Mouse (Mus musculus) midbrain, embryonic 12.5 days (tissue): ENCODE measurements around the gene Tbxas1. TPM values are rescaled to one million over a fixed set of nuclear protein-coding genes. Genes with fewer than 3 reads are reported as not detected.

Experiments used
- ATAC-seq: fragments of 200-750 bp; cut with Nextera tagmentation; 2 replicates; pipeline ENCODE4 v1.8.0; 2017; ENCODE audit warnings: low read depth, moderate TSS enrichment, moderate library complexity; ENCODE audit not compliant: low FRiP score
- H3K27ac ChIP-seq: fragments of 300-500 bp; sonication (generic); replicated peaks from 2 replicates; pipeline ENCODE4 v1.5.1; 2016; ENCODE audit warnings: mild to moderate bottlenecking
- H3K27me3 ChIP-seq: fragments of 300-500 bp; sonication (generic); 2 replicates; pipeline ENCODE4 v1.6.1; 2016; ENCODE audit warnings: mild to moderate bottlenecking
- H3K36me3 ChIP-seq: fragments of 300-500 bp; sonication (generic); 2 replicates; pipeline ENCODE4 v1.6.1; 2016
- H3K4me1 ChIP-seq: fragments of 300-500 bp; sonication (generic); 2 replicates; pipeline ENCODE4 v1.6.1; 2016
- H3K4me2 ChIP-seq: fragments of 300-500 bp; sonication (generic); replicated peaks from 2 replicates; pipeline ENCODE4 v1.6.1; 2016; ENCODE audit warnings: mild to moderate bottlenecking, moderate library complexity
- H3K4me3 ChIP-seq: fragments of 300-500 bp; sonication (generic); 2 replicates; pipeline ENCODE4 v1.5.1; 2016; ENCODE audit warnings: mild to moderate bottlenecking
- H3K9ac ChIP-seq: fragments of 300-500 bp; sonication (generic); replicated peaks from 2 replicates; pipeline ENCODE4 v1.6.1; 2016; ENCODE audit warnings: mild to moderate bottlenecking, moderate library complexity
- H3K9me3 ChIP-seq: fragments of 300-500 bp; sonication (generic); 2 replicates; pipeline ENCODE4 v1.6.1; 2016; ENCODE audit warnings: mild to moderate bottlenecking
- WGBS: fragments of 180-500 bp; shearing (Covaris S2); methylation state at CpG from one replicate; pipeline ENCODE4 v1.1.7; 2016; 5-methylcytosine and 5-hydroxymethylcytosine counted together
- polyA plus RNA-seq: library from polyadenylated mRNA; unstranded; fragments of >200 nt; fragmentation: Nextera tagmentation; extraction: Ambion mirVana; gene quantifications from 2 replicates; pipeline ENCODE4 v1.2.1, GENCODE M21; 2016

Tbxas1 gene
- polyA plus RNA-seq, 1 experiment from 2014 or later, result 2.2 TPM

DNA sequence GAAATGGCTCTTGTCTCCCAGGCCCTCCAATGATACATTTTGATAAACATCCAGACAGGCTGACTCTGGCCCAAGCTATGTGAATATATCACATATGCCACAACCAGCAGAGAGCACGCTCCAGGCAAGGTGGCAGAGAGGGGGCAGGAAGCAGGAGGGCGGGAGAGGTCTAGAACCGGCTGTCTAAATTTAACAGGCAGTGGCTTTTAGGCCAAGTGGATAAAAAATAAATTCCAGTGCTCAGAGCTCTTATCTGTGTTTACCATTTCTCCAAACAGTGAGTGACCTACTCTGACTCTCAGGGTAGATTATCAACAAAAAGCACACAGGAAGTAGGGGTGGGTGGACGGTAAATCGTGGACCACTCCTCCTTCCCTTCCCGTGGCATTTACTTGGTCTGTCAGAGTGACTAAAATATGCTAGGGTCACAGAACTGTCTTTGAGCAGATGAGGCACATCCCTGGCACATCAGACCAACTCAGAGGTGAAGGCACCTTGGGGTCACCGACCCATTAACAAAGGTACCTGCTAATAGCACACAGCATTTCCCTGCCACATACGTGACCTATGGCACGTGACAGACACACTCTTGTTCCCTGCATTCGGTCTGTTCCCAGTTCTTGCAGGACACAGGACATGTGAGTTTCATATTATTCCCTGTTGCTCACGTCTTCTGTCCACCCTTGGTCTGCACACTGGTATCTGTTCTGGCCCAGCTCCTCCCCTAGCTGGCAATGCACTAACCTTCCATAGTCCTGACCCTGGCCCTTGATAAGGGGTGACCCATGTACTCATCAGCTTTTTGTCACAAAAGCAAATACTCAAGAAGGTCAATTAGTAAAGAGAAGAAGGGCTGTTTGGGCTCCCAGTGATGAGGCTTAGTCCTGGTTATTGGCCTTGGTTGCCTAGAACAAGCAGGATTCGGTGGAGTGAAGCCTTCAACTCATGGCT, 184.6 kb downstream of the Tbxas1 start:
- Histone ChIP-seq H3K4me3 (no peak overlapping the region), H3K27me3 (no peaks in the 10 kb centered on the region), H3K36me3 (no peaks in the 10 kb centered on the region), H3K4me2 (no peak overlapping the region), H3K9me3 (no peaks in the 10 kb centered on the region), H3K9ac (no peak overlapping the region), H3K4me1 (peaks cover 9% of the 10 kb centered on the region), H3K27ac (no peak overlapping the region)
- no peak for ATAC-seq
- 82% methylated on average over 12 of the region's 12 CpGs for WGBS

- no peaks in the 10 kb centered on the region for H3K9me3 ChIP-seq
- WGBS, result 31% methylated on average over 4 of the region's 4 CpGs
- no peaks in the 10 kb centered on the region for H3K36me3 ChIP-seq
- peak overlapping the region; percentile 32; the same call in 1 of the 2 replicates for H3K27ac ChIP-seq
- H3K9ac ChIP-seq, result no peak overlapping the region
- ATAC-seq, result 0 out of 2 replicates have a peak, but pooled peaks have one; percentile 27
- no peaks in the 10 kb centered on the region for H3K27me3 ChIP-seq
- peaks cover 9% of the 10 kb centered on the region for H3K4me1 ChIP-seq
- H3K4me2 ChIP-seq, result no peak overlapping the region
- H3K4me3 ChIP-seq, result no peak overlapping the region
These were observed 186.0 kb downstream of the Tbxas1 start for GRCm38 (mm10) chr6:39061180-39061579.

DNA sequence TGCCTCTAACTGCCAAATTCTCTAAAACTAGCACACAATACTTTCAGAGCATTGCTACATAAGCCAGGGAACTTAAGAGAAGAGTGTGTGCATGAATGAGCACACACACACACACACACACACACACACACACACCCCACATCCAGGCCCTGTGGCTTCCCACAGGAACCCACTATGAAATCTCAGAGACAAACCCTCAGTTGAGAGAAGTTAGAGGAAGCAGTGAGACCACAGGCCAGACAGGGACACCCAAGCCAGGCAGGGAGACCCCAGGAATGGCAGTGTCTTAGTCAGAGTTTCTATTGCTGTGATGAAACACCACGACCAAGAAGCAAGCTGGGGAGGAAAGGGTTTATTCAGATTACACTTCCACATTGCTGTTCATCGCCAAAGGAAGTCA, 188.3 kb downstream of the Tbxas1 start:
- ATAC-seq, result no peak
- 78% methylated on average over 2 of the region's 2 CpGs for WGBS
- H3K4me1 ChIP-seq, result peaks cover 11% of the 10 kb centered on the region

DNA sequence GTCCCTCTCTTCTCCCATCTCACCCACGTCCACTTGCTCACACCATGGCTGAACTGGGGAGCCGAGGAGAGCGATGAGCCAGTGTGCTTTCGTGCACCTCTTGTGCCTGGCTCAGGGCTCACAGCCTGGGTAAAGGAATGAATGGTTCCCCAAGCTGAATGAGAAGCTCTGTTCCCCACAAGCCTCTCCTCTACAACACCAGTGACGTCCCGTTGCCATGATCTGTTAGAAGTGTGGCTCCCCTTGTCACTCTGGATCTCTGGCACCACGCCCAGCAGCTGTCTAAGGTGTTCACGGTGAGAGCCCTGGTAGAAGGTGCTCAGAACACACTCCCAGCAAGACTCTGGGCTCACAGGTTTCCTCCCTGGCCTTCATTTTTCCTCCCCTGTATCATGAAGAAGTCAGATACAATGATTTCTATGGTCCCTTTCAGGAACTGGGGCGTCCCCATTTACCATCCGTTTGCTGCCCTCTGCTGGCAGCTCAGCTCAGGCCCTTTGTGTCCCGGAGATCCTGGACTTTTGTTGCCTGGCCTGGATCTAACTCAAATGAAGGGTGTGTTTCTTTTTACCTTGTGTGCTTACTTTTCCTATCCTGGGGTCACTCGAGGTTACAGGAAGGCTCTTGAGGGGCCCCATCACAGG, 191.9 kb downstream of the Tbxas1 start:
- H3K4me1 ChIP-seq, result 0 out of 2 replicates have a peak, but pooled peaks cover 2% of the 10 kb centered on the region
- H3K4me2 ChIP-seq, result no peak overlapping the region
- no peaks in the 10 kb centered on the region for H3K36me3 ChIP-seq
- no peak overlapping the region for H3K27ac ChIP-seq
- no peaks in the 10 kb centered on the region for H3K27me3 ChIP-seq
- WGBS, result 45% methylated on average over 12 of the region's 12 CpGs
- H3K4me3 ChIP-seq, result no peak overlapping the region
- no peak overlapping the region for H3K9ac ChIP-seq
- ATAC-seq, result peak; percentile 56; the same call in 1 of the 2 replicates
- H3K9me3 ChIP-seq, result no peaks in the 10 kb centered on the region

More for the DNA sequence above, 188.3 kb downstream of the Tbxas1 start:
- Histone ChIP-seq H3K9me3 (no peaks in the 10 kb centered on the region), H3K9ac (no peak overlapping the region), H3K4me3 (no peak overlapping the region), H3K27ac (no peak overlapping the region), H3K27me3 (no peaks in the 10 kb centered on the region), H3K36me3 (no peaks in the 10 kb centered on the region), H3K4me2 (no peak overlapping the region)

- WGBS, result 61% methylated on average over 5 of the region's 5 CpGs
- Histone ChIP-seq H3K9ac (no peak overlapping the region), H3K9me3 (no peaks in the 10 kb centered on the region), H3K4me1 (peaks cover 5% of the 10 kb centered on the region; the same call in 1 of the 2 replicates), H3K4me2 (no peak overlapping the region), H3K27ac (no peak overlapping the region), H3K27me3 (no peaks in the 10 kb centered on the region), H3K36me3 (no peaks in the 10 kb centered on the region), H3K4me3 (no peak overlapping the region)
- ATAC-seq, result no peak
These were observed 197.5 kb downstream of the Tbxas1 start for GRCm38 (mm10) chr6:39072664-39073063.

GRCm38 (mm10) chr6:39074186-39074585, 199.0 kb downstream of the Tbxas1 start:
- Histone ChIP-seq H3K9ac (no peak overlapping the region), H3K9me3 (no peaks in the 10 kb centered on the region), H3K4me2 (no peak overlapping the region), H3K27ac (no peak overlapping the region), H3K36me3 (no peaks in the 10 kb centered on the region), H3K4me3 (no peak overlapping the region), H3K27me3 (no peaks in the 10 kb centered on the region), H3K4me1 (peaks cover 5% of the 10 kb centered on the region; the same call in 1 of the 2 replicates)
- ATAC-seq, result no peak

DNA sequence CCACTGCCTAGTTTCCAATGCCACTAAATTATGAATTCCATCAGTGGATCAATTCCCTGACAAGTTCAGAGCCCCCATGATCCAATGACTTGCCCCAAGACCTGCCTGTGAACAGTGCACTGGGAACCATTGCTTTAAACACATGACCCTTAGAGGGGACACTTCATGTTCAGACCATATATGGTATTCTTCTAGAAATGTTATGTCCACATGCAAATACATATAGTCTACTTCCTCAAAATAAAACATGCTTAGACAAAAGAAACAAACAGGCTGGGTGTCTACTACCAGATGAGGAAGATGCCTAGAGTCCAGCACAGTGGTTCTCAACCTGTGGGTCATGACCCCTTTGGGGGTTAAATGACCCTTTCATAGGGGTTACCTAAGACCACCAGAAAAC, 201.3 kb downstream of the Tbxas1 start:
- no peak for ATAC-seq
- no peak overlapping the region for H3K9ac ChIP-seq

DNA sequence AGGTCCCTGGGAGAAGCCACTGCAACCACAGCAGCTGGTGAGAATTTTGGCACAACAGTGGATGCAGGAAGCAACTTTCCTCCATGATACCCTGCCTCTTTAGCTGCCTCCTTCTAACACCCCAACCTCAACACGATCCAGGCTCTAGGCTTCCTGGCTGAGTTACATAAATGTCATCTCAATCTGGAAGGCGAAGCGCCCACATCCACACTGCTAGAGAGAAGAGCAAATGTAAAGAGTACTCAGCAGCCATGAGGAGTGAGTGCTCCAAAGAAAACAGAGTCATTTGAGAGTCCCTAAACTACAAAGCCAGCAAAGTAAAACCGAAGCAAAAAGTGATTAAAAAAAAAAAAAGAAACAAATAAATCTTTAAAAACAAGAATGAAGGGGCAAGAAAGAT, 229.4 kb downstream of the Tbxas1 start:
- Histone ChIP-seq H3K4me1 (no peaks in the 10 kb centered on the region), H3K27ac (no peak overlapping the region), H3K4me3 (no peak overlapping the region), H3K27me3 (no peaks in the 10 kb centered on the region), H3K9ac (no peak overlapping the region), H3K36me3 (no peaks in the 10 kb centered on the region), H3K4me2 (no peak overlapping the region), H3K9me3 (no peaks in the 10 kb centered on the region)
- no peak for ATAC-seq
- WGBS, result 83% methylated on average over 4 of the region's 4 CpGs

More for the DNA sequence above, 201.3 kb downstream of the Tbxas1 start:
- Histone ChIP-seq H3K4me2 (no peak overlapping the region), H3K27me3 (no peaks in the 10 kb centered on the region), H3K27ac (no peak overlapping the region), H3K4me1 (peaks cover 5% of the 10 kb centered on the region; the same call in 1 of the 2 replicates), H3K9me3 (no peaks in the 10 kb centered on the region), H3K36me3 (no peaks in the 10 kb centered on the region), H3K4me3 (no peak overlapping the region)

GRCm38 (mm10) chr6:39106812-39107211, 231.6 kb downstream of the Tbxas1 start:
- H3K4me2 ChIP-seq, result no peak overlapping the region
- no peaks in the 10 kb centered on the region for H3K27me3 ChIP-seq
- no peak overlapping the region for H3K4me3 ChIP-seq
- H3K9me3 ChIP-seq, result no peaks in the 10 kb centered on the region
- H3K27ac ChIP-seq, result no peak overlapping the region
- H3K4me1 ChIP-seq, result no peaks in the 10 kb centered on the region
- ATAC-seq, result no peak
- no peaks in the 10 kb centered on the region for H3K36me3 ChIP-seq
- WGBS, result 45% methylated on average over 2 of the region's 2 CpGs
- H3K9ac ChIP-seq, result no peak overlapping the region

DNA sequence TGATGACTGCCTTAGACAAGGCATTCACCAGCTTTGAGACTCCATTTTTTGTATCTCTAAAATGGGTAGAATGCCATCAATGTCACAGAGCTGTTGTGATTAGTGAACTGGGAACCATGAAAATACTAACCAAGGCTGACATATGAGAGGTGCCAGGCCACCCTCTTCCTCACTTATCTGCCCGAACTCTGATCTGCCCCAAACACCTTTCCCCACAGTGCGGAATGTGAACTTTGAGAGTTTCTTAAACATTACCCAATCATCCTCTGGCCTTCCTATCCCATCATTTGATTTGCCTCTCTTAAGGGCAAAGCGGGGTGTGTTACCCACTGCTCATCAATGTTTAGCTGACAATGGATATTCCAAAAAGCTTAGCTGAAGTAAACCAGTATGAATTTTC, 237.5 kb downstream of the Tbxas1 start:
- 95% methylated on average over 3 of the region's 3 CpGs for WGBS
- Histone ChIP-seq H3K36me3 (no peaks in the 10 kb centered on the region), H3K4me1 (0 out of 2 replicates have a peak, but pooled peaks cover 1% of the 10 kb centered on the region), H3K27me3 (peaks cover 23% of the 10 kb centered on the region), H3K9me3 (no peaks in the 10 kb centered on the region), H3K27ac (no peak overlapping the region), H3K4me3 (no peak overlapping the region), H3K9ac (no peak overlapping the region), H3K4me2 (no peak overlapping the region)
- no peak for ATAC-seq

DNA sequence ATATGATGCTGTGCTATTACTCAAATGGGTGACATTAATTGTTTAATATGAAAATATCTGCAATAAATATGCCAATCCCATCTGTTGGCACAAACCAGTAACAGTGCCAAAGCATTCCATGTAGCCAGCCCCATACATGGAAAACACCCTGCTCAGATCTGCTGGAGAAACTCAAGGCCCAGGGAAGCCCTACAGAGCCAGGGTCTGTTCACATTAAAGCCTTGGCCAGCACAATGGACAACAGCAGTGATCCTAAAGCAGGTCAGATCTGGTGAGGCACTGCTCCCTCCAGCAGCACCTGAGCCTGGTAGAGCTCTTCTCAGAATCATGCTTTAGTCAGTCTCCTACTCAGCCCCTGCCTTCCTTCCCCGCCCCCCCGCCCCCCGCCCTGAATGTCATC, 237.9 kb downstream of the Tbxas1 start:
- 65% methylated on average over 2 of the region's 3 CpGs for WGBS
- no peaks in the 10 kb centered on the region for H3K9me3 ChIP-seq
- peaks cover 28% of the 10 kb centered on the region for H3K27me3 ChIP-seq
- 0 out of 2 replicates have a peak, but pooled peaks cover 4% of the 10 kb centered on the region for H3K4me1 ChIP-seq
- H3K27ac ChIP-seq, result no peak overlapping the region
- ATAC-seq, result no peak
- no peaks in the 10 kb centered on the region for H3K36me3 ChIP-seq
- no peak overlapping the region for H3K4me2 ChIP-seq
- H3K4me3 ChIP-seq, result no peak overlapping the region
- H3K9ac ChIP-seq, result no peak overlapping the region

DNA sequence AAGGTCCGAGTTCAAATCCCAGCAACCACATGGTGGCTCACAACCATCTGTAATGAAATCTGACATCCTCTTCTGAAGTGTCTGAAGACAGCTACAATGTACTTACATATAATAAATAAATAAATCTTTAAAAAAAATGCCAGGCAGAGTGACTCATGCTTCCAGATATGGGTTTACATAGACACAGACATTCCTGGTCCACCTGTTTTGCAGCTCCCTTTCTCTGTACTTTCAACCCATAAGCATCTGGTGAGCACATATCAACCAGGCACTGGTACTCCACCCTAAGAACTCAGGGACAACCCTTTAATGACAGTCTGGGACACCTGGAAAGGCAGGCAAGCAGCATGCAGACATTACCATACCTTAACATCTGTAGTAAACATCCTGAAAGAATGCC, 240.2 kb downstream of the Tbxas1 start:
- no peak overlapping the region for H3K27ac ChIP-seq
- H3K4me2 ChIP-seq, result no peak overlapping the region
- H3K9me3 ChIP-seq, result no peaks in the 10 kb centered on the region
- peaks cover 49% of the 10 kb centered on the region for H3K27me3 ChIP-seq
- no peak overlapping the region for H3K9ac ChIP-seq
- WGBS, result 94% methylated on average over 1 of the region's 1 CpGs
- H3K36me3 ChIP-seq, result no peaks in the 10 kb centered on the region
- no peak for ATAC-seq
- H3K4me1 ChIP-seq, result 0 out of 2 replicates have a peak, but pooled peaks cover 7% of the 10 kb centered on the region
- no peak overlapping the region for H3K4me3 ChIP-seq
